Mouse (Mus musculus) erythroblast, embryonic 14.5 days (primary cell): Measurements from ENCODE around the gene Cphx3.
"Not testable (repeated sequence)": the region's sequence is repeated elsewhere in the genome, so short reads cannot be mapped to it uniquely, and the experiment has no call there.

Source experiments
- GATA1 ChIP-seq: IDR thresholded peaks from 2 replicates; pipeline ENCODE4 v1.6.1; 2012; ENCODE audit warnings: low read length, inconsistent platforms, mixed read lengths
- TAL1 ChIP-seq: IDR thresholded peaks from 3 replicates; pipeline ENCODE4 v1.6.1; 2012; ENCODE audit warnings: low read length, inconsistent platforms, mixed read lengths

DNA sequence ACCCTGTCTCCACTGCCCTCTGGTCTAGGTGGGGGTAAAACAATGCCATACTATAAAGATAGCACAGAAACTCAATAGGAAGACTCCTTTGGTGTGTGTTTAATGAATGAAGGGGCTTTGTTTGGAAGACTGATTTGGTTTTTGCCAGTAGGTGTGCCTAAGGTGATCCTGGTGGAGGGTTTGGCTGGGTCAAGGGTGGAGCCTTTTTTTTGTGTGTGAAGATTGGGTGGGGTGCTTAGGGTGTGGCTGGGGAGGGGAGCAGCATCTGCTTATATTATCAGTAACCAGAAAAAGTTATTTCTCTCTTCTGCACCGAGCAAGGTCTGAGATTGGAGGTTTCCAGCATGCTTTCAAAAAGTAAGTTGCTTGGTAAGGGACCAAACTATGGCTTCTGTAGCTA, at the start of gene Cphx3:
- not testable (repeated sequence) for TF ChIP-seq GATA1, TAL1
